24 mouse cellular contexts compared by ENCODE assay signal in the genomic region with DNA sequence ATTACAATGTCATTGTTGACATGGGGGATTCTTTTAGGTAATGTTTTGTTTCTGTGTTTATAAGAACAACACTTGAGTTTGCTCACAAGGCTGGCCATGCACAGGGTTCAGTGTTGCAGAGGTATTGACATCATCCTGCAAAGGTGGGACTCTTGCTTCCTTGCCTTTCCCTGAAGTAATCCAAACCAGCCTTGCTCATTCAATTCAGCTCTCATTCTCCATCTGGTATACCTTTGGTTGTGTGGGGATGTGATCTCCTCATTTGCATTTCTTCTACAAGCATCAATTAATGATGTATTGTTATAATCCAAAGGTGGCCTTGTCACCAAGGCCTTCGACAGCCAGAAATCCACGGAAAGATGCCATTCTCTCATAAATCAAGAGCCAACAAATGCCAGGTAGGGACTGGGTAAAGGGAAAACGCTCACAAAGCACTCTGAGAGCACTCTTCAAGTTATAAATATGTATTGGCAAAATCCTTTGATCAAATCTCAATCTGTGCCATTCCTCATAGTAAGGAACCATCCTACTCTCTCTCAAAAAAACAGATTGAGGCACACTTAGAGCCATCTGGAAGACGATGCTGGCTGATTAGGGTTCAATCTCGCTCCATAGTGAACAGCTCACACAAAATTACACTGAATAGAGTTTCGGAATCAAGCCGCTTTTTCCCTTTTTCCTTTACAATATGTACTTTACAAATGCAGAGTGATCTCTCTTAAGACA.
DNase-seq lines count a peak whose midpoint lies in the region; ATAC-seq and TF ChIP-seq lines count a peak whose summit lies in the region.
"Had no signal": no experiment of that assay in that cellular context is flagged by ENCODE, and none has a peak within 500 bp of the region (broad histone marks: within the 10 kb centered on the region; RNA-seq: fewer than 3 reads in every experiment).

No protein-coding gene starts in this region.

- WGBS in forebrain, embryonic 16.5 days: 39% methylated on average over 7 of the region's 7 CpGs

- H3K27ac ChIP-seq in forebrain, embryonic 16.5 days (ENCODE audit: low read length): peak overlapping the region; percentile 81
- H3K27ac ChIP-seq: gastrocnemius, adult 2 months; heart, embryonic 10.5 days; hindbrain, embryonic 14.5 days; kidney, postnatal 0 days; limb, embryonic 12.5 days; macrophage had no signal

- H3K9me3 ChIP-seq in forebrain, embryonic 16.5 days (ENCODE audit: control insufficient read depth, low read length): no peaks in the 10 kb centered on the region
- H3K9me3 ChIP-seq: heart, embryonic 10.5 days; limb, embryonic 12.5 days had no signal

- H3K36me3 ChIP-seq in forebrain, embryonic 16.5 days (ENCODE audit: control insufficient read depth, insufficient read depth): no peaks in the 10 kb centered on the region
- H3K36me3 ChIP-seq: heart, embryonic 10.5 days; limb, embryonic 12.5 days had no signal

- TF ChIP-seq CTCF in brain, embryonic 14.5 days (IDR thresholded peaks at IDR 0.05; ENCODE audit: borderline replicate concordance, extremely low read depth, insufficient read depth, insufficient read length): no peak

- H3K27me3 ChIP-seq in forebrain, embryonic 16.5 days (replicated peaks; ENCODE audit: control insufficient read depth, insufficient read depth, low read length): no peaks in the 10 kb centered on the region
- H3K27me3 ChIP-seq: limb, embryonic 12.5 days had no signal

- 0 out of 2 replicates have a peak, but pooled peaks cover 6% of the 10 kb centered on the region for H3K4me1 ChIP-seq in forebrain, embryonic 16.5 days (replicated peaks; ENCODE audit: control insufficient read depth, insufficient read depth, low read length)
- H3K4me1 ChIP-seq: heart, embryonic 10.5 days; limb, embryonic 12.5 days had no signal

- no peak for TF ChIP-seq POLR2A in brain, embryonic 14.5 days (IDR thresholded peaks at IDR 0.05; ENCODE audit: borderline replicate concordance, extremely low read depth, insufficient read depth, insufficient read length, poor library complexity, severe bottlenecking)

- H3K4me3 ChIP-seq in forebrain, embryonic 16.5 days (replicated peaks; ENCODE audit: low read length): no peak overlapping the region
- H3K4me3 ChIP-seq: gastrocnemius, adult 2 months; heart, embryonic 10.5 days; limb, embryonic 12.5 days had no signal

- peak; percentile 98 for ATAC-seq in forebrain, embryonic 16.5 days
- no peak for ATAC-seq in cerebellum, adult (ENCODE audit: insufficient number of reproducible peaks, low FRiP score, low TSS enrichment)
- ATAC-seq: inflammation-experienced regulatory T-cells, adult 6 months; liver, postnatal 0 days; lung, postnatal 0 days had no signal

- DNase-seq in layer of hippocampus, adult 18-20 months (ENCODE audit: low spot score in 2 of 2): peak; percentile 65 to 87
- DNase-seq in layer of hippocampus, postnatal 25 days (ENCODE audit: extremely low spot score in 1 of 2, low spot score in 1 of 2): no peak
- peak; percentile 76 for DNase-seq in brain, embryonic 14.5 days (ENCODE audit: low read depth)
- peak; percentile 25 to 38 for DNase-seq in layer of hippocampus, postnatal 36 days
- no peak for DNase-seq in cerebellum, adult 11-12 months
- DNase-seq: adrenal gland, adult 8-10 months; cerebellum, adult 9-11 months; gastrocnemius, adult 2 months; heart, postnatal 4 days; kidney, adult 18-20 months; liver, postnatal 0 days; right cerebral cortex, postnatal 14 days; spleen, adult 18-20 months; thymus, postnatal 25 days had no signal

- H3K4me2 ChIP-seq in forebrain, embryonic 16.5 days (ENCODE audit: low read length): no peak overlapping the region
- H3K4me2 ChIP-seq: hindbrain, embryonic 14.5 days; limb, embryonic 12.5 days; liver, embryonic 11.5 days had no signal

- H3K9ac ChIP-seq in forebrain, embryonic 16.5 days (replicated peaks; ENCODE audit: low read depth, low read length): no peak overlapping the region
- H3K9ac ChIP-seq: hindbrain, embryonic 14.5 days; limb, embryonic 12.5 days; liver, postnatal 0 days had no signal

Comparison
In these comparisons a context has a peak if more than half of its experiments do, and no peak if none do; other contexts are left out.
1. DNase-seq: peak in layer of hippocampus, adult 18-20 months (2 of 2), brain, embryonic 14.5 days (single experiment) and layer of hippocampus, postnatal 36 days (2 of 2); none in layer of hippocampus, postnatal 25 days (0 of 2) and cerebellum, adult 11-12 months (single experiment).